22 mouse cellular contexts compared by ENCODE assay signal in genomic region chr13:70827507-70827906, GRCm38 (mm10). TPM values are rescaled to one million over a fixed set of nuclear protein-coding genes. Genes with fewer than 3 reads are reported as not detected.
"Had no signal": no experiment of that assay in that cellular context is flagged by ENCODE, and none has a peak within 500 bp of the region (broad histone marks: within the 10 kb centered on the region; RNA-seq: fewer than 3 reads in every experiment).

No protein-coding gene starts in this region.

- H3K27me3 ChIP-seq: kidney, embryonic 15.5 days; liver, embryonic 12.5 days; liver, embryonic 15.5 days; lung, embryonic 15.5 days; midbrain, embryonic 13.5 days; neural tube, embryonic 13.5 days had no signal

- H3K9ac ChIP-seq: kidney, embryonic 15.5 days; liver, embryonic 12.5 days; liver, embryonic 15.5 days; lung, embryonic 15.5 days; midbrain, embryonic 13.5 days; neural tube, embryonic 13.5 days had no signal

- H3K4me1 ChIP-seq: liver, embryonic 12.5 days; liver, embryonic 15.5 days; lung, embryonic 15.5 days; midbrain, embryonic 13.5 days had no signal

- H3K27ac ChIP-seq: kidney, embryonic 15.5 days; liver, embryonic 12.5 days; liver, embryonic 15.5 days; lung, embryonic 15.5 days; midbrain, embryonic 13.5 days; neural tube, embryonic 13.5 days had no signal

- H3K4me2 ChIP-seq: kidney, embryonic 15.5 days; liver, embryonic 12.5 days; liver, embryonic 15.5 days; lung, embryonic 15.5 days; midbrain, embryonic 13.5 days; neural tube, embryonic 13.5 days had no signal

- ATAC-seq: inflammation-experienced regulatory T-cells, adult 6 months; liver, embryonic 12.5 days; midbrain, embryonic 13.5 days; midbrain, embryonic 16.5 days had no signal

- DNase-seq: kidney, adult 11 months; kidney, adult 8-10 months; kidney, postnatal 10 days; kidney, postnatal 4 days; left cerebral cortex, postnatal 4 days; liver; lung, adult 18-20 months; lung, postnatal 10 days; lung, postnatal 4 days; retina, postnatal 1 day; right cerebral cortex, postnatal 25 days; spleen, adult 18-20 months; thymus, postnatal 36 days had no signal

- H3K36me3 ChIP-seq: kidney, embryonic 15.5 days; liver, embryonic 12.5 days; liver, embryonic 15.5 days; lung, embryonic 15.5 days; midbrain, embryonic 13.5 days; neural tube, embryonic 13.5 days had no signal

- H3K9me3 ChIP-seq: kidney, embryonic 15.5 days; liver, embryonic 12.5 days; liver, embryonic 15.5 days; lung, embryonic 15.5 days; midbrain, embryonic 13.5 days; neural tube, embryonic 13.5 days had no signal

- H3K4me3 ChIP-seq: kidney, embryonic 15.5 days; liver, embryonic 12.5 days; liver, embryonic 15.5 days; lung, embryonic 15.5 days; midbrain, embryonic 13.5 days; myocyte; neural tube, embryonic 13.5 days had no signal

RNA-seq across cellular contexts. Expression of gene Adamts16, which starts 14.1 kb away (rescaled TPM):
- polyA plus RNA-seq: inflammation-experienced regulatory T-cells, adult 6 months; liver, embryonic 12.5 days had no signal
